Mouse (Mus musculus) stomach, embryonic 15.5 days (tissue): ENCODE measurements at regions not wholly inside any gene's neighbourhood (a gene's known extent, or its start where the extent isn't known, plus 50 kb on each side); places are given as distances from the start of the nearest gene placed in this dataset.

Experiments
- ATAC-seq: fragments of 200-750 bp; cut with Nextera tagmentation; 2 replicates; pipeline ENCODE4 v1.8.0; 2017; ENCODE audit warnings: low read depth, moderate number of reproducible peaks, moderate TSS enrichment; ENCODE audit not compliant: insufficient read depth, low FRiP score
- H3K27ac ChIP-seq: fragments of 300-500 bp; sonication (generic); 2 replicates; pipeline ENCODE4 v1.5.1; 2015; ENCODE audit warnings: mild to moderate bottlenecking, inconsistent platforms
- H3K27me3 ChIP-seq: fragments of 300-500 bp; sonication (generic); replicated peaks from 2 replicates; pipeline ENCODE4 v1.6.1; 2015; ENCODE audit warnings: inconsistent platforms
- H3K36me3 ChIP-seq: fragments of 300-500 bp; sonication (generic); 2 replicates; pipeline ENCODE4 v1.6.1; 2015; ENCODE audit warnings: inconsistent platforms
- H3K4me1 ChIP-seq: fragments of 300-500 bp; sonication (generic); 2 replicates; pipeline ENCODE4 v1.6.1; 2015; ENCODE audit warnings: inconsistent platforms
- H3K4me2 ChIP-seq: fragments of 300-500 bp; sonication (generic); 2 replicates; pipeline ENCODE4 v1.6.1; 2015; ENCODE audit warnings: mild to moderate bottlenecking, inconsistent platforms
- H3K4me3 ChIP-seq: fragments of 300-500 bp; sonication (generic); replicated peaks from 2 replicates; pipeline ENCODE4 v1.5.1; 2015; ENCODE audit warnings: inconsistent platforms
- H3K9ac ChIP-seq: fragments of 300-500 bp; sonication (generic); 2 replicates; pipeline ENCODE4 v1.6.1; 2015; ENCODE audit warnings: inconsistent platforms
- H3K9me3 ChIP-seq: fragments of 300-500 bp; sonication (generic); 2 replicates; pipeline ENCODE4 v1.6.1; 2016; ENCODE audit warnings: inconsistent platforms
- WGBS: fragments of 180-500 bp; shearing (Covaris S2); methylation state at CpG from one replicate; pipeline ENCODE4 v1.1.7; 2015; 5-methylcytosine and 5-hydroxymethylcytosine counted together

GRCm38 (mm10) chr14:24771663-24772062 lies 284.7 kb downstream of the Rps24 start:
- Histone ChIP-seq H3K4me3 (no peak overlapping the region), H3K4me2 (no peak overlapping the region), H3K27ac (no peak overlapping the region), H3K36me3 (no peaks in the 10 kb centered on the region), H3K9ac (no peak overlapping the region), H3K27me3 (no peaks in the 10 kb centered on the region), H3K9me3 (no peaks in the 10 kb centered on the region), H3K4me1 (peaks cover 16% of the 10 kb centered on the region)
- no peak for ATAC-seq
- WGBS: 74% methylated on average over 1 of the region's 1 CpGs

GRCm38 (mm10) chr14:24772129-24772528 lies 285.2 kb downstream of the Rps24 start:
- no peak overlapping the region for H3K9ac ChIP-seq
- no peaks in the 10 kb centered on the region for H3K27me3 ChIP-seq
- no peak overlapping the region for H3K4me2 ChIP-seq
- 56% methylated on average over 4 of the region's 4 CpGs for WGBS
- no peak overlapping the region for H3K4me3 ChIP-seq
- H3K4me1 ChIP-seq: peaks cover 16% of the 10 kb centered on the region
- no peaks in the 10 kb centered on the region for H3K36me3 ChIP-seq
- H3K9me3 ChIP-seq: no peaks in the 10 kb centered on the region
- no peak for ATAC-seq
- no peak overlapping the region for H3K27ac ChIP-seq

- no peaks in the 10 kb centered on the region for H3K36me3 ChIP-seq
- H3K4me2 ChIP-seq: peak overlapping the region; percentile 66
- peak overlapping the region; percentile 47 for H3K4me3 ChIP-seq
- WGBS: under 1% methylated on average over 39 of the region's 39 CpGs
- H3K9ac ChIP-seq: peak overlapping the region; percentile 39; the same call in 1 of the 2 replicates
- peaks cover 7% of the 10 kb centered on the region; the same call in 1 of the 2 replicates for H3K4me1 ChIP-seq
- H3K27me3 ChIP-seq: no peaks in the 10 kb centered on the region
- H3K27ac ChIP-seq: peak overlapping the region; percentile 93
- ATAC-seq: peak; percentile 95
- no peaks in the 10 kb centered on the region for H3K9me3 ChIP-seq
Observed at GRCm38 (mm10) chr14:24778748-24779630, 292.1 kb downstream of the Rps24 start.

GRCm38 (mm10) chr14:24781674-24782073 lies 294.7 kb downstream of the Rps24 start:
- 87% methylated on average over 3 of the region's 3 CpGs for WGBS
- no peak overlapping the region for H3K9ac ChIP-seq
- no peaks in the 10 kb centered on the region for H3K27me3 ChIP-seq
- H3K4me2 ChIP-seq: no peak overlapping the region
- no peak overlapping the region for H3K4me3 ChIP-seq
- no peaks in the 10 kb centered on the region for H3K9me3 ChIP-seq
- no peak overlapping the region for H3K27ac ChIP-seq
- ATAC-seq: no peak
- peaks cover 7% of the 10 kb centered on the region; the same call in 1 of the 2 replicates for H3K4me1 ChIP-seq
- H3K36me3 ChIP-seq: no peaks in the 10 kb centered on the region

- H3K9ac ChIP-seq: no peak overlapping the region
- no peaks in the 10 kb centered on the region for H3K36me3 ChIP-seq
- H3K4me1 ChIP-seq: peaks cover 7% of the 10 kb centered on the region; the same call in 1 of the 2 replicates
- H3K9me3 ChIP-seq: no peaks in the 10 kb centered on the region
- H3K4me3 ChIP-seq: no peak overlapping the region
- no peaks in the 10 kb centered on the region for H3K27me3 ChIP-seq
- no peak overlapping the region for H3K27ac ChIP-seq
- 78% methylated on average over 6 of the region's 6 CpGs for WGBS
- H3K4me2 ChIP-seq: no peak overlapping the region
- no peak for ATAC-seq
Observed at GRCm38 (mm10) chr14:24783889-24784288, 297.0 kb downstream of the Rps24 start.

- Histone ChIP-seq H3K9me3 (no peaks in the 10 kb centered on the region), H3K9ac (no peak overlapping the region), H3K4me3 (no peak overlapping the region), H3K4me2 (no peak overlapping the region), H3K4me1 (no peaks in the 10 kb centered on the region), H3K27me3 (no peaks in the 10 kb centered on the region), H3K27ac (no peak overlapping the region), H3K36me3 (no peaks in the 10 kb centered on the region)
- 80% methylated on average over 5 of the region's 5 CpGs for WGBS
- ATAC-seq: no peak
Observed at GRCm38 (mm10) chr14:24785452-24785851, 298.5 kb downstream of the Rps24 start.

- H3K27ac ChIP-seq: peak overlapping the region; percentile 51; the same call in 1 of the 2 replicates
- 43% methylated on average over 10 of the region's 10 CpGs for WGBS
- peak; percentile 31; the same call in 1 of the 2 replicates for ATAC-seq
Observed at GRCm38 (mm10) chr14:24793375-24794285, 306.7 kb downstream of the Rps24 start.

GRCm38 (mm10) chr14:24794359-24794845 lies 307.5 kb downstream of the Rps24 start:
- Histone ChIP-seq H3K4me1 (peaks cover 5% of the 10 kb centered on the region; the same call in 1 of the 2 replicates), H3K27me3 (no peaks in the 10 kb centered on the region), H3K27ac (no peak overlapping the region), H3K4me2 (no peak overlapping the region), H3K9me3 (no peaks in the 10 kb centered on the region), H3K4me3 (no peak overlapping the region), H3K36me3 (no peaks in the 10 kb centered on the region), H3K9ac (no peak overlapping the region)
- no peak for ATAC-seq
- 62% methylated on average over 12 of the region's 12 CpGs for WGBS

More at GRCm38 (mm10) chr14:24793375-24794285, 306.7 kb downstream of the Rps24 start:
- no peak overlapping the region for H3K4me2 ChIP-seq
- no peak overlapping the region for H3K9ac ChIP-seq
- H3K4me3 ChIP-seq: no peak overlapping the region
- peaks cover 5% of the 10 kb centered on the region; the same call in 1 of the 2 replicates for H3K4me1 ChIP-seq
- no peaks in the 10 kb centered on the region for H3K36me3 ChIP-seq
- no peaks in the 10 kb centered on the region for H3K27me3 ChIP-seq
- H3K9me3 ChIP-seq: no peaks in the 10 kb centered on the region

GRCm38 (mm10) chr14:24797494-24797893 lies 310.6 kb downstream of the Rps24 start:
- H3K27ac ChIP-seq: no peak overlapping the region
- no peaks in the 10 kb centered on the region for H3K9me3 ChIP-seq
- H3K36me3 ChIP-seq: no peaks in the 10 kb centered on the region
- H3K4me3 ChIP-seq: no peak overlapping the region
- H3K4me1 ChIP-seq: peaks cover 5% of the 10 kb centered on the region; the same call in 1 of the 2 replicates
- H3K4me2 ChIP-seq: no peak overlapping the region
- ATAC-seq: no peak
- H3K9ac ChIP-seq: no peak overlapping the region
- no peaks in the 10 kb centered on the region for H3K27me3 ChIP-seq

GRCm38 (mm10) chr14:24798066-24798465 lies 311.1 kb downstream of the Rps24 start:
- no peak for ATAC-seq
- H3K27ac ChIP-seq: no peak overlapping the region
- 57% methylated on average over 4 of the region's 4 CpGs for WGBS
- no peaks in the 10 kb centered on the region for H3K36me3 ChIP-seq
- no peak overlapping the region for H3K4me2 ChIP-seq
- no peaks in the 10 kb centered on the region for H3K27me3 ChIP-seq
- peaks cover 5% of the 10 kb centered on the region; the same call in 1 of the 2 replicates for H3K4me1 ChIP-seq
- no peaks in the 10 kb centered on the region for H3K9me3 ChIP-seq
- no peak overlapping the region for H3K9ac ChIP-seq
- H3K4me3 ChIP-seq: no peak overlapping the region

GRCm38 (mm10) chr14:24803001-24803655 lies 316.2 kb downstream of the Rps24 start:
- no peaks in the 10 kb centered on the region for H3K27me3 ChIP-seq
- H3K9me3 ChIP-seq: no peaks in the 10 kb centered on the region
- H3K4me3 ChIP-seq: no peak overlapping the region
- no peak for ATAC-seq
- H3K4me2 ChIP-seq: no peak overlapping the region
- H3K36me3 ChIP-seq: no peaks in the 10 kb centered on the region
- H3K9ac ChIP-seq: no peak overlapping the region
- H3K4me1 ChIP-seq: no peaks in the 10 kb centered on the region
- no peak overlapping the region for H3K27ac ChIP-seq
- 80% methylated on average over 5 of the region's 5 CpGs for WGBS
